Mouse (Mus musculus): ENCODE measurements at regions not wholly inside any gene's neighbourhood (a gene's known extent, or its start where the extent isn't known, plus 50 kb on each side); places are given as distances from the start of the nearest gene placed in this dataset.

DNA sequence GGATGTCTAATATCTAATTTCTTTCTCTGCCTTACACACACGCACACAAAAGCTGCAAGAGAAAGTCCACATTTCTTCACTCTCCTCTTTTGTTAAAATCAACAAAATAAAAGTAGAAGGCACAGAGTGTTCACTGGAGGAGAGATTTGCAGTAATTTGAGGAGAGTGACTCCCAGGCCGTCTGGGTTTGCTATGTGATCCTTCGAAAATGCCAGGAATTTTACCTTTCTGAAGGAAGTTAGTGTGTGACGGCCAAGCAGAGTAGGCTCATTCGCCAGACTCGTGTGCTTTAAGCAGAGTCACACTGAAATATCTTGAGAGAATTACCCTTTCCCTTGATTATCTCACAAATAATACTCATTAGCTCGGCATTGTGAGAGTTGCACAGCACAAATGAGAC is 216.0 kb downstream of the Rnd3 start:
- CTCF ChIA-PET: no interaction called here

DNA sequence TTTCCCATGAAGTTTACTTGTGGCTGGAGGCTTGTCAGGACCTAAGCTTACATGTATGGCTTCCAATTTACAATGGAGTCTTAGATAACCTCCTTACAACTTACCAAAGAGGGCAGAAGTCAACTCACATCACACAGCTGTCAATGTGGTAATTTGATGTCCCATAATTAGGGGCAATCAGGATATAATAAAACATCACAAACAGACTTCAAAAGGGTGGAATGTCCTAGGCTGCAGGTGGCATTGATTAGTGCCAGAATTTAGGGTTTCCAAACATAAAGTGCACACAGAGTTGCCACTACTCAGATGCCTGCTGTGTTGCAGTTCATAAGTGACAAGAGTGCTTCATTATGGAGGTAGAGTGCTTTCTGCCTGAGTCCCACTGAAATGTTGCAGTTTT is 227.9 kb downstream of the Rnd3 start:
- CTCF ChIA-PET: no interaction called here

DNA sequence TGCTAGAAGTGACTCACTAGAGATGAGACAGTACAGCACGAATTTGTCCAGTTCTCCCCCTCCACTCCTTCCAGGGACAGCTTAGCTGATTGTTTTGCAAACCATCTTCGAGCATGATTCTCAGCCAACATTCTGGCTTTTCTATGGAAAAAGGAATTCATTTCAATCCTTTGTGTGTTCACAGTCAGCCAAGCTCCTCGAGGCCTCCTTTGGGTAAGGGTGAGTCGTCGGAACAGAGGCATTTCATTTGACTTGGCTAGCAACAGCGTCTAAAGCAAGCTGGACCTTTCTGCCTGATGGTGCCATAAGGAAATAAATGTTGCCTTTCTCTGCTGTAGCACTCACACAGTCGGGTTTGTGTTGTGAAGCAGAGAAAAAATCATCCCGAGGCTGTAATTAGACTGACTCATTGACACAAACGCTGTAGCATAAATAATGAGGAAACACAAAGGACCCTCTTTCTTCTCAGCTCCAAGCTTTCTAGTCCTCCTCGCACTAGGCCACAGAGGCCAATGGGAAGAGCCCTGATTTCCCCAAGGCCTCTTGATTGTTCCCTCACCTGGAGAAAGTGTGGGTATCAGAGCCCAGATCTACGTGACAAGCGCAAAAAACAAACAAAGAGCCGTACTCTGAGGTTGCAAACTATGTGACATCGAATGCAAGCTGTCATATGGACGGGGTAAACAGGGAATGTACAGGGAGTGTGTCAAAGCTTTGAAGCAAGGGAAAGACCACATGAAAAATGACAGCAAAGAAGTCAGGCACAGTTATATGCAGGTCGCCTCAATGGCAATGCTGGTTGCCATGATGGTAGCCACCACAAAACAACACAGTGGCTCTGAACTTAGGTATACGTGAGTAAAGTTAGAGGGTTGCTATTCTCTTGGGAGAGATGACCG is 232.3 kb downstream of the Rnd3 start:
- CTCF ChIA-PET: no interaction called here

DNA sequence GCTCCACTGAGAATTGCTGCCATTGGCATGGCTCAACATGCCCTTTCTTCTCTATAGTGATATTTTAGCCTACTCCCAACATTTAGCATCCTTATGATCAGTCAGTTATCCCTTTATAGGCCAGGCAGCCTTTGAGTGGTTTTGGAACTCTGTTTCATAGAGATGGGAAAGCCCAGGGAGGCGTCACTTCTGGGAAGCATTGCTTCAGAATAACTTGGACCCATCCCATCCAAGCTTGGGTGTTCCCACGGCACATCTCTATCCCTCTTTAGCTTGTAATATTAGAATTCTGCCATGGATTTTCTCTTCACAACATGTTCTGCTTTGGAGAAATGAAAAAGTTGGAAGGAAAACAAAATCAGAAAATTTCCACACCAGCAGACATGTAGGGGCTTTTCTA is 233.8 kb downstream of the Rnd3 start:
- CTCF ChIA-PET: no interaction called here

DNA sequence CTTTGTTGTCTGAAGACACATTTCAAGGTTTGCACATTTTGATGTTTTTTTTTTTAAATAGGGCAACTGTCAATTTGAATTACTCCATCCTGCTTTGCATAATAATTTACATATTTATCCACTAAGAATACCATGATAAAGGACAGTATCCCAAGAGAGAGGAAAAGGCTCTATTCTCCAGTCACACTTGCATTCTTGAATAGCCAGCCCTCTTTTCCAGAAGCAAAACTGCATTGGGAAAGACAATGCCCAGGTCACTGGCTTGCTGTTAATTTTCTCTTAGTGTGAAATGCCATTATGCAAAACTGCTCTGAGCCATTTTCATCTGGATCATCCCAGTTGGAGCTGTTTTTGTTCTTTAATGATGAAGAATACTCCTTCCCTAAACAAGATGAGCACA is 234.7 kb downstream of the Rnd3 start:
- CTCF ChIA-PET: no interaction called here

DNA sequence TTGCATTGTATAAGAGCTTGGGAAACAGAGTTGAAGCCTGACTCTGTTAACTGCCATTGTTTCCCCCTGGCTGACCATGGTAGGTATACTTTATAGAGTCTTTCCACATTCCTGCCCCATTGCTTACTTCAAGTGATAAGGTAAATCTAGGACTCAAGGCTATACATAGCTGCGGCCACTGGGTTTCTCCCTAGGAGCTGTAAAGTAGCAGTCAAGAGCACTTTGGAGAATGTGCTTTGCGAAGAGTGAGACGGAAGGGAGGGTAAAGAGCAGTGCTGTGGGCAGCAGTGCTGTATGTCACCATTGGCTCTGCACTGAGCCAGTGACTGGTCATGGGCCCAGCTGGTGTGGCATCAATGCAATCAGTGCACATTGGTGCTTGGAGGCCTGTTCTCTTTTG is 240.1 kb downstream of the Rnd3 start:
- CTCF ChIA-PET: no interaction called here

DNA sequence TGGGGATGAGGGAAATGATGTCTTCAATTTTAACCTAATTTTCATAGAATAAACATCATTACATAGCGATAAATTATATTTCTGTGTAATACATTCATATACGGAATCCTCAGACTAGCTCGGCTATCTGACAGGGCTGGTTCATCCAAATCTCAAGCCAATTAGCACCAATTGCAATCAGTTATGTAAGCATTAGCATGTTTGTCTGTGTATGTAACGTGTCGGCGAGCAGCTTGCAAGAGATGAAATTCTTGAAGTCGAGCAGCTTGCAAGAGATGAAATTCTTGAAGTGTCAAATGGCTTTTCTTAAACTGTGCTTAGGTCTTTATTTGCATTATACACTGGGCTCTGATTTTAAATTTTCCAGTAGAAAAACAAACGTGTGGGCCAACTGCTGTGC is 246.2 kb downstream of the Rnd3 start:
- CTCF ChIA-PET: no interaction called here

DNA sequence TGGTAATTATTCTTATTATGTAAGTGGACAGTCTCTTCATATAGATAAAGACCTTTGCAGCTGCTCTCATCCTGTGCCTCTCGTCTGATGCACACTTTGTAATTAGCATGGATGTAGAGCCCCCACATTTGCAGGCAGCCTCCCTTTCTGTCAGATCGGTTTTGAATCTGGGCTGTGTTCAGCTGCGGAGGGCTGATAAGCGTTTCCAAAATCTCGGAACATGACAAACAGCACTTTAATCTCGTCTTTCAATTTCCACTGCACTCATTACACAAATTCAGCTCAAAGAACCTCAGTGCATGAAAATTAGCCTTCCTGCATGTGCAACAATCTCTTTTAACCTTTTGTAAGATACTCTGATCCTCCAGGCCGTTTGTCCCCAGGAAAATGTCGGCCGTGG is 246.7 kb downstream of the Rnd3 start:
- CTCF ChIA-PET: no interaction called here

DNA sequence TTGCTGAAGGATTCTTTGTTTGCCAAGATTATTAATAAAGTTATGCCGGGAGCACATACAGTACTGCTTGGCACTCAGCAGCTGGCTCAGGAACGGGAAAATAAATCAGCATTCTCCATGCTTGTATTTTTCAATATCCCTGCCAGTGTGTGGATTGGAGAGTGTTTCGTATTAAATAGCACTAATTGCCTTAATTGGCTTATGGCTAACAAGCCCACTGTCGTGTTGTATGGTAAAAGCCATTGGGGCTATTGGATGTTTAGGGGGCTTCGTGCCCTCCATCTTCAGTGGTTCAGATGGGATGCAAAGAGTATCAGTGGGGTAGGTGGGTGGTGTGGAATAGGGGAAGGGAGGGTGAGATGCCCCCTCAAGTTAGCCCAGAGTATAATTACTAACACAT is 259.9 kb downstream of the Rnd3 start:
- CTCF ChIA-PET: no interaction called here

DNA sequence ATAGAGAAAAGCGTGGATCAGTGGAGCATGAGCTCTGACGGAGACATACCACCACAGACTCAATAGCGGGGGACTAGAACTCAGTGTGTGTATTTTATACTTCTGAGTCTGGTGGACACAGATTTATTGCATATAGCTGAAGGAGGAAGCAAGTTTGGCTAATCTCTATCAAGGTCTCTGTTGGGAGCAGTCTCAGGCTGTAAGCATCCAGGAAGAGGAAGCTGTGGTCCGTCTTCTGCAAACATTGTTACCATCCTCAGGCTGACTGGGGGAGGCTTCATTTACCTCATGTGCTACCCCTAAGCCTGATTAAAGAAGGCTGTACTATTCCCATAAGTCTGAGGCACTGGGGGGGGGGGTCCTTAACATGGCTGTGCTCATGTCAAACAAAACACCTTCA is 261.0 kb downstream of the Rnd3 start:
- CTCF ChIA-PET: no interaction called here

DNA sequence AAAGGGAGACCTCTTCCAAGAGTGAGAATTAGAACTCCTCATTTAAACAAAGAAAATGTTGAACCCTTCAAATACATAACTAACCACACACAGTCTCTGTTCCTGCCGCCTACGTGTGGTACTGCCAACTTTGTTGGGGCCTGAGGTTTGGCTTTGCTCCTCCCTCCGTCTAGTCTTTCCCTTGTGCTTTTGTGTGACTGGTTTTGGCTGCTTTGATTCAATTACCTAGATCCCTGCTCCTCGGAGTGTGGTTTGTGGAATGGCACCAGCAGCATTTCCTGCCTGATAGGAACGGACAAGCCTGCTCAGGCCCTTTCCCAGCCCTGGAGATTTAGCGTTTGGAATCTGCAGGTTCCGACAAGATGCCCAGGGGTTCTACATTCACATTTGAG is 263.0 kb downstream of the Rnd3 start:
- CTCF ChIA-PET: no interaction called here

DNA sequence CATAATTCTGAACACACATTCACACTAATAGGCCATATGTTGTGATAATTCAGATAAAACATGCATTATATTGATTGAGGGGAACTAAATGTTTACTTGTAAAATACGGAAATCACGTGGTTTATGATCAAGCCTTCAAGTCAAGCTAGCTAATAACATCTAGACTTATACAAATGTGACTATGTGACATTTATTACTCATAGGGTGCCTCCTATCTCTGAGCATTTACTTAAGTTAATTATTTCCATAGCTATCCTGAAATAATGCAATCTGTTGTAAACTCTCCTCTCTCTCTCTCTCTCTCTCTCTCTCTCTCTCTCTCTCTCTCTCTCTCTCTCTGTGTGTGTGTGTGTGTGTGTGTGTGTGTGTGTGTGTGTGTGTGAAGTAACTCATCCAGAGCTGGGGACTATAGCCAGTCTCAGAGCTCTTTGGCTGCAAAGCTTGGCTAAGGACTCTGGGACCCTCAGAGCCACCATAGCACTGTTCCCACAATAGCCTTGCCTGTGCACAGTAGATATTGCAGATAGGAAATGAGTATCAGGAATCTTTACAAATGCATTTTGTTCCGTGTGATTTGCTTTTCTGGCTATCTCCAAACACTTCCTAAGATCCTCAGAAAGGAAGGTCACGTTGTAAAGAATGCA is 263.5 kb downstream of the Rnd3 start:
- CTCF ChIA-PET: interaction anchor here (0.7 kb wide), 1 partner anchor 542 kb away, joined by 5 read pairs; no protein-coding TSS in a partner anchor

DNA sequence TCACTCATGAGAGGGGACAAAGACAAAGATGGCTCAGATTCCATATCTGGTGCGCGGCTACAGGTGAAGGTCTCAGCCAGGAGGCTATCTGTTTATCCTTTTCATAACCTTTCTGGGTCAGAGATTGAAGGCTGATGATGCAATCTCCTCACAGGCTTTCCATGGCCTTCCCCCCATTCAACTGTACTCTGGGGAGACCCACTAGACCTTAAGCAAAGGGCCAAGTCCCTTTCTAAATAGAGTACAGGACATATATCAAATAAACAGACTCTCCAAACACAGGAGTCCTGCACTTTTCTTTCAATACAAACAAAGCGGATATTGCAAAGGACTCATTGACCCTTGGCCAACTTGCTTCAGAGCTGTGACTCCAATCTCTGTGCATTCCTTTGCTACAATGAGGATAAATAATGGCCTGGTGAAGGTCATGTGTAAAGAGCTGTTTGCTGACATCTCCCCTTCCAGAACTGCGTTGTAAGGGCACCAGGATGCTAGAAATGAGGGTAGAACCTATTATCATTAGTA is 267.3 kb downstream of the Rnd3 start:
- CTCF ChIA-PET: no interaction called here

DNA sequence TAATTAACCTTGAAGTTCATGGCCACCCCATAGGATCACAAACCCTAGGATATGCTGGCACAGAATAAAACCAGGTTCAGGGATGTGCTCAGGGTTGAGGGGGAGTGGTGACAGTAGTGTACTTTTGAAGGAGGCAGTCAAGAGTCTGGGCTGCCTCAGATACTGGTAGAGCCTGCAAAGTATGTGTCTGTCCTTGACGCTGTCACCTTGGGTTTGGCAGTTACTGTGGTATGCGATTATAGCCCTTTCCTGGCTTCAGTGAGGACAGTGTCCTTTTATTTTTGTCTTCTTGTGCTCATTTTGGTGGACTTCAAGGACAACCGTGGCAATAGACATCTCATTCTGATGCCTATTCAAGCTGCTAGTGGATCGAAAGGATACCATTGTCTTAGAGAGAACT is 268.1 kb downstream of the Rnd3 start:
- CTCF ChIA-PET: no interaction called here

DNA sequence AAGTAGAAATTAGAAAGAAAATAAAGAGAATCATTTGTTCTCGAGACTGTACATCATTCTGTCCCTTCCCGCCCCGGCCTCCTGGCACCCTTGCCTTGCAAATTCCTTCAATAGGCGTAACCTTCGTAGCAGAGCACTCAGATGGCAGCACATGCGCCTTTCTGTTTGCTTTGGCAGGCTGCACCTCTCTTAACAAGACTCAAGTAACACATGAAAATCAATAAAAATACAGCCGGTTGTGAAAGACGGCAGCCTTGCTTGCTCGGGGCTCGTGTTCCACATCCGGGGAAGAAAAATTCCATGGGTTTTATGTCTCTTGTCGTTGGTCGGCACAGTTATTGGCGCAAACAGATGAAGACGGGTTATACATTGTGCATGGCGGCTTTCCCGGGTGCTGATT is 271.2 kb downstream of the Rnd3 start:
- CTCF ChIA-PET: no interaction called here

DNA sequence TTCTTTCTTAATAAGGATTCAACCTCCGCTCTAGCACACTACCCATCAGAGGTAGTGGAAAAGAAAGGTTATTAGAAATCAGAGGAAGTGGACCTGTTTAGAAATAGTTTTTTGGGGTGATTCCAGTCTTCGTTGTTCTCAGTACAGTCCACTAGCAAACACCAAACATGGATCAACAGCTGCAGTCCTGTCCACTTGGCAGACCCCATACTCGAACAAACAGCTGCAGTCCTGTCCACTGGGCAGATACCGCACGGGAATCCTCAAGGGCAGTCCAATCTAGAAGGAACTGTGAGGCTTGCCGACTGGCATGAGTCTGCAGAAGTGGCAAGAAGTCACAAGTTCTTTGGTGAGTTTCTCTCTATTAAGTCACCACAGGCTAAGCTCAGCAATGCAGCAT is 273.8 kb downstream of the Rnd3 start:
- CTCF ChIA-PET: no interaction called here

DNA sequence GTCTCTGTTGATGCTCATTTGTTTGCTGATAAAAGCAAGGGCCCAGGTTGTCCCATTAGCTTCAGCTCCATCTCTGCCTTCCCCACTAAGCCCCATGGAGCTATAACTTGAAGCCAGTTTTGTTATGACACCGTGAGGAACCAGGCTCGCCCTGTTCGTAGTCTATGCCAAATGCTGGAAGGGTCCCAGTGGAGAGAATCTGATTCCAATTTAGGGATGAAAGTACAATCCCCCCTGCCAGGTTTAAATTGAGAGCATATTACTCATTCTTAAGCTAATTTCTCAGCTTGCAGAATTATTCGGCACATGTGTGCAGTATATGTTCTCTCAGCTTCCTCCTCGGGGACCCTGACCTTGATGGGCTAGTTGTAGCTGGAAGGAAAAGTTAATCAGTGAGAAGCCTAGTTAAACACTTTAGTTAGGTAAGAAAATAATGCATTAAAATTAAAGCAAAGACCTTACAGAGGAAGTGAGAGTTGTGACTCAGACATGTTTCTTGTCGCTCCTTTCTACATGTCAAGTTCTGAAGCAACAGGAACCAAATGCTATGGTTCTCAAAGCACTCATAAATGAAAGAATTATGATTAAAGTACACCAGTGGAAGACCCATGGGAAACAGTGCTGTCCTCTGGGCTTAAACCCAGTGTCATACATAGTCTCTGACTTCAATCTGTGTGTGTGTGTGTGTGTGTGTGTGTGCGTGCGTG is 295.2 kb downstream of the Rnd3 start:
- CTCF ChIA-PET: no interaction called here

DNA sequence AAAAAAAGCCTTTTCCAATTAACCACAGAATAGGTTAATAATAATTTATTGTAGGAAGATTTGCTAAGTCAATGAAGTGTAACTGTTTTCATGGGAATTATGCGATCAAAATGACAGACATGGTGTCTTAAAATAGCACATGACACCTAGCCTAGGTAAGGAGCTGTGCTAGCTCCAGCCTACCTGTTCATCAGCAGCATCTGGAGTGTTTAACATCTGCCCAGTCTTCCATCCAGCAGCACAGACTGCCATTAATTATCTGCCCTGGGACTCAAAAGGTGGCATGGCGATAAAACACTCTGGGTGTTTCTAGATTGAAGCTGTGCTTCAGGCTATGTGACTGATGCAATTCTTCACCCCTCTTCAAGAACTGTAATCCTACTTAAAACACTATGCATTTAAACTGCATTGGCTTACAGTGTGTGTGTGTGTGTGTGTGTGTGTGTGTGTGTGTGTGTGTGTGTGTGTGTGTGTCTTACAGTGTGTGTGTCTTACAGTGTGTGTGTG is 296.4 kb downstream of the Rnd3 start:
- CTCF ChIA-PET: no interaction called here

DNA sequence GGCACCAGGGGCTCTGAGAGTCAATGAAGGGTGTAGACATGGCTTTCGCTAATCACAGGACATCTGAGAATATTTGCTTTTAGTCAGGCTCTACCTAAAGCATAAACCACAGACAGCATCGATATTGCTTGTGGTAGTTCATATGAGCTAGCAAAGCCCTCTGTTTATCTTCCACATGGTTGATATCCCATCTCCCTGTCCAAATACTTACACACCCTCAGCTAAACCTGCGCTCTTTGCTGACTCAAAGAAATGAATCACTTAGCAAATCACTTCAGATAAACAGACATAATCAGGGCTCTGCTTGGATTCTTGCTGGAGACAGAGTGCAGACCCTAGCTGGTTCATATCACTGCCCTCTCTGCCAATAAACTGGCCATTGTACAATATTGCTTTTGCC is 298.8 kb downstream of the Rnd3 start:
- CTCF ChIA-PET: no interaction called here

DNA sequence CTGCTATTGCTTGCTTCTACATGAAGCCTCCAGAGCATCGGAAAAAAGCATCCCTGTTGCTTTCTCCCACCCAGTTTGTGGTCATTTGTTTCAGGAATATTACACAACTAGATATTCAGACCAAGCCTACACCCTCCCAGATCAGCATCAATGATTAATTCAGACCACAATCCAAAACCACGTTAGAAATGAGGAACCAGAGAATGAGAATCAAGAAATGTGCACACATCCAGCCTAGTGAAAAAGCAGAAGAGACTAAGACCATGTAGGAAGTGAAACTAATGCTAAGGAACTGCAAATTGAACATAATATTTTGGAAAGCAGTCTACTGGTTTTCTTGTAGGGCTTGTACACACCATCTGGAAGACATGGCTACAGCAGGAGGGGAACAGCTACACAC is 307.0 kb downstream of the Rnd3 start:
- CTCF ChIA-PET: no interaction called here

DNA sequence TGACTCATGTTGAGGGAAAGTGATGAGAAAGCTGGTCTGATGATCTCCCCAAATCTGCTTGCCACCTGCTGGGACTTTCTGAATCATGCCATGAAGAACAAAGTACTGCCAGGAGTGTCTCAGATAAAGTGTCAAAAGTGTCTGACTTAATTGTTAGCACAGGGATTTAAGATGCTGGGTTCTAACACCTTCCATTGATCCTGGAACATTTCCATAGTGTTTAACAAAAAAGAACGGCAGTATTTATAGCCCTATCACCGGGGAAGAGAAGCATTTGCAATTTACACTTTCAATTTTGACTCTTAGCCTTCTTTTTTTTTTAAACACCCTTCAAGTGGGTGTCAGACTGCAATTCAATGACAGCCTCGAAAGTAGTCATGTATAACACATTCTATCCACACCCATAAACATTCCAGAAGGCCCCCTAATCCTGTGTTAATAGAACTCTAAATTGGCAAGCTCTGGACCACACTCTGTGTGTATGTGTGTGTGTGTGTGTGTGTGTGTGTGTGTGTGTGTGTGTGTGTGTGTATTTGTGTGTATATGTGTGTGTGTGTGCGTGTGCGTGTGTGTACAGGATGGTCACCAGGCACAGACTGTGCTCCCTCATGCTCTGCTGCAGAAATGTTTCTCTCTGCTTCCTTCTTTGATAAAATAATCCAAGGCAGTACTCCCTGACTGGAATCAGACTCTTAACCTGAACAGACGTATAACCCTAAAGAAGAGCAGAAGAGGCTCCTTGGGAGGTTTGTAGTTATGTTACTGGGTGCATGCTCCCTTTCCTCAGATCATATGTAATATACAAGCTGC is 313.2 kb downstream of the Rnd3 start:
- CTCF ChIA-PET: no interaction called here

DNA sequence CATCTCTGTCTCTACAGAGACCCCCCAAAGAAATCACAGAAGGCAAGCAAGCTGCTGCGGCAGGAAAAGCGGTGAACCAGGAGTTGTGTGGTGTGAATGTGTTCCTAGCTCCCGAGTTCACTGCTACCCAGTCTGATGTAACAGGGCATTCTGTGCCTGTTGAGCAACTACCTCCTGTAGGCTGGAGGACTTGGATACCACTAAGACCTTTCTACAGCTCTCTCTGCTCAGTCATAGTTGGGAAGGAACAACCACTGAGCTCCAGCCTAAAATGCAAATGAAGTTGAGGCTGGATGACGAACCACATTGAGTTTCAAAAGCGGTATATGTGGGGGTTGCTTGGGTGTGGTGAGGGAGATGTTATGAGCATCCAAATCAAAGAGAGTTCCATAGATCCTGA is 315.1 kb downstream of the Rnd3 start:
- CTCF ChIA-PET: no interaction called here
